Mouse (Mus musculus) embryo, embryonic 9.5 days (tissue): ENCODE measurements around the gene Zmynd8.

Experiments
- DNase-seq: peaks from one replicate; pipeline ENCODE4 v3.0.0-alpha.2; 2017; ENCODE audit errors: extremely low spot score

Zmynd8 gene

GRCm38 (mm10) chr2:165899474-165899873 lies 658 bp upstream of the Zmynd8 start:
- no peak for DNase-seq

- DNase-seq = no peak
These were observed 2.6 kb downstream of the Zmynd8 start for GRCm38 (mm10) chr2:165896171-165896570.

- no peak for DNase-seq
These were observed 3.1 kb downstream of the Zmynd8 start for GRCm38 (mm10) chr2:165895687-165896086.

GRCm38 (mm10) chr2:165894533-165894932 lies 4.3 kb downstream of the Zmynd8 start:
- DNase-seq = no peak

GRCm38 (mm10) chr2:165893232-165893631 lies 5.6 kb downstream of the Zmynd8 start:
- DNase-seq = no peak

- no peak for DNase-seq
These were observed 6.2 kb downstream of the Zmynd8 start for GRCm38 (mm10) chr2:165892626-165893025.

- no peak for DNase-seq
These were observed 8.4 kb downstream of the Zmynd8 start for GRCm38 (mm10) chr2:165890401-165890800.

GRCm38 (mm10) chr2:165889874-165890273 lies 8.9 kb downstream of the Zmynd8 start:
- no peak for DNase-seq

- DNase-seq = no peak
These were observed 9.6 kb downstream of the Zmynd8 start for GRCm38 (mm10) chr2:165889266-165889665.

- no peak for DNase-seq
These were observed 10.0 kb downstream of the Zmynd8 start for GRCm38 (mm10) chr2:165888813-165889221.

- DNase-seq = no peak
These were observed 10.4 kb downstream of the Zmynd8 start for GRCm38 (mm10) chr2:165888396-165888795.

- peak; percentile 80 for DNase-seq
These were observed 11.8 kb downstream of the Zmynd8 start for GRCm38 (mm10) chr2:165886857-165887628.

GRCm38 (mm10) chr2:165886482-165886856 lies 12.3 kb downstream of the Zmynd8 start:
- peak; percentile 73 for DNase-seq

- no peak for DNase-seq
These were observed 12.9 kb downstream of the Zmynd8 start for GRCm38 (mm10) chr2:165885951-165886320.

- DNase-seq = peak; percentile 79
These were observed 13.4 kb downstream of the Zmynd8 start for GRCm38 (mm10) chr2:165885225-165885950.

- DNase-seq = peak; percentile 99
These were observed 14.1 kb downstream of the Zmynd8 start for GRCm38 (mm10) chr2:165884577-165885224.

GRCm38 (mm10) chr2:165883846-165884576 lies 14.8 kb downstream of the Zmynd8 start:
- DNase-seq = no peak

- DNase-seq = no peak
These were observed 15.8 kb downstream of the Zmynd8 start for GRCm38 (mm10) chr2:165883006-165883405.

- peak; percentile 56 for DNase-seq
These were observed 17.0 kb downstream of the Zmynd8 start for GRCm38 (mm10) chr2:165881585-165882431.

GRCm38 (mm10) chr2:165881220-165881584 lies 17.6 kb downstream of the Zmynd8 start:
- DNase-seq = peak; percentile 49
